Mouse (Mus musculus) lung, adult 2 months (tissue): Measurements from ENCODE around the gene Ncam1.

Experiments used
- CTCF ChIP-seq: fragments of 200-500 bp; IDR thresholded peaks from 2 replicates; pipeline ENCODE4 v1.5.1; 2011; ENCODE audit warnings: mild to moderate bottlenecking, low read length, control low read depth; ENCODE audit not compliant: insufficient read depth
- POLR2A ChIP-seq: fragments of 200-500 bp; IDR thresholded peaks from 2 replicates; pipeline ENCODE4 v1.6.1; 2011; ENCODE audit warnings: low read depth, mild to moderate bottlenecking, control low read depth, low read length, borderline replicate concordance; ENCODE audit errors: extremely low read depth

GRCm38 (mm10) chr9:49488912-49489895 is 309.5 kb downstream of the Ncam1 start:
- TF ChIP-seq CTCF (peak; percentile 100), POLR2A (no peak)
